Mouse (Mus musculus): Measurements from ENCODE around the gene Srsf3.

Gene Srsf3

DNA sequence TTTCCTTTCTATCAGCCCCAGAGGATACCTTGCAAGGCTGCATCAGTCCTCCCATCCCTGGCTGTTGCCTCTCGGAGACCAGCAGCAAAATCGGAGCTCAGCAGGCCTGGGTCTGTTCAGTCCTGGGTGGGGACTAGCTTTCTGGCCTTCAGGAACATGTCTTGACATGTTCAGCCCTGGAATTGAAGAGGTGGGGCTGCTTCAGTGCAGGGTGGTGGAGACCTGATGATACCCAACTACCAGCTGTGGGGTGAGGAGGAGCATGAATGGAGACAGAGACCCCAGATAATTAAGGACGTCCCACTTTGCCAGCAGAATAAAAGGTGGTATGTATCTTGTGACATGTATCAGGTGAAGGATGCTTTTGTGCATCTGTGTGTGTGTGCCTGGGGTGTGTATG, 58.3 kb downstream of the Srsf3 start, which contains the start of gene Cdkn1a:
Gene Cdkn1a, plus strand, starts transcription at position 201 of the 400 bp plus-strand sequence.
- DNase-seq (ENCODE audit: low read depth, low spot score): no peak

DNA sequence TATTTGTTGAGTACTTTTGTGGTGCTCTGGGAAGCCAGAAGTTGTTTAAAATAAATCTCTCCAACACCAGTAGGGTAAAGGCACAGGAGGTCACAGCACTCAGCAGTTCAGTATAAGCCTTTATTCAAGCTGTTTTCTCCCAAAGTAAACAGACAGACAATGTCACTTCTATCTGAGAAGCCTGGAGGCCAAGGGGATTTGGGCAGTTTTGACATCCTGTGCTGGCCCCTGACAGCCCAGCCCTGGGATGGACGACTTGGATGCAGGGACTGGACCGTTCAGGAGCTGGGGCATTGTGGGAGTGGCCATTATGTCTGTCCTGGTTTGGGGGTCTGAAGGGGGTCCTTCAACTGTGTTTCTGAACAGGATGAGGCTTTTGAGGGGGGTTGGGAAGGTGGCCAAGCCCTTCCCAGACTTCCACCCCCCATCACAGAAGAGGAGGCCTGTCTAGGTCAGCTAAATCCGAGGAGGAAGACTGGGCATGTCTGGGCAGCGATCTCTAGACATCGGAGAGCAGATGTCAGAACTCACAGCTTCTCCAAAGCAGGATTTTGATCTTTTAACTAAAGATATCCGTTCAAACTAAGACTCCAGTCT, 59.0 kb downstream of the Srsf3 start:
- DNase-seq (ENCODE audit: low read depth, low spot score): no peak

DNA sequence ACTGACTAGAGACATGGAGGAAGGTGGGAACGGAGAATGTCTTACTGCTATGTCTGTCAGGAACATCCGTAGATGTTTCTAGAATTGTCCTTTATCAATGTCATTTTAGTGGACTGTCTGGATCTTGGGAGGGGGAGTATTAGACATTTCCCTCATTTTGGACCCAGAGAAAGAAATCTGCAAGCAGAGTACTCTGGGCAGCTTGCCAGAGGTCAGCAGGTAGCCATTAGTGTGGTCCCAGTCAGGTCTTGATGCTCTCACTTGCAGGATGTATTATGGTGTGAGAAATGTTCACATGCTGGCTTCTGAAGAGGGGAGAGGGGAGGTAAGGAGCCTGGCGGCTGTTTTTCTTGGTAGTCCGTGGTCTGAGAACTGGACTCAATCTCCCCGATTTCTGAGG, 60.1 kb downstream of the Srsf3 start:
- no peak for DNase-seq (ENCODE audit: low read depth, low spot score)
